Mouse (Mus musculus) bone marrow, adult 2 months (tissue): ENCODE data around the gene Nelfe.

Experiments
- CTCF ChIP-seq: fragments of 200-500 bp; IDR thresholded peaks from 2 replicates; pipeline ENCODE4 v1.5.1; 2011; ENCODE audit warnings: low read length, control low read depth; ENCODE audit not compliant: control insufficient read depth, insufficient read depth
- POLR2A ChIP-seq: fragments of 200-500 bp; IDR thresholded peaks from 2 replicates; pipeline ENCODE4 v1.6.1; 2011; ENCODE audit warnings: low read depth, mild to moderate bottlenecking, control low read depth, low read length, borderline replicate concordance; ENCODE audit not compliant: control insufficient read depth

- TF ChIP-seq POLR2A (no peak), CTCF (no peak)
Measured at GRCm38 (mm10) chr17:34881683-34882310, 31.6 kb downstream of the Nelfe start, which contains the start of gene Gm20547.
